Mouse (Mus musculus): ENCODE measurements around the gene Uchl3. TPM values are rescaled to one million over a fixed set of nuclear protein-coding genes. Genes with fewer than 3 reads are reported as not detected.

The Uchl3 gene
- total RNA-seq, 1 experiment = 64.2 TPM

DNA sequence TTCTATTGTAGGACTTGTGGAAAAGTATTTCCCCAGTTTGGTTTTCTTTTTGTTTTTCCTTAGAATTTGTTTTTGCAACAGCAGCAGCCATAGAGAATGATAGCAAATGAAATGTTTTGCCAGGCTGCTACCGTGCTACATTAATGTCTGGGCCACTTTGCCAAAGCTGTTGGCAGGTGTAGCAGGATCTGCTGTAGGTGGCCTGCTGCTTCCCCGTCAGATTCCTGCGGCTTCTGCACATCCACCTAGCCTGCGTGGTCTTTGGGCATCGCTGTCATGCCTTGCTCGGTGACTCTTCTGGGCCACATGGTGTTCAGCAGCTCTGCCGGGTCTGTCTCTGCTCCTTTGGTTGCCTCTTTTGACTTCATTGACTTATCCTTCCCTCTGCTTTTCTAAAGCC lies 14.9 kb downstream of the Uchl3 start:
- H3K9ac ChIP-seq (ENCODE audit: insufficient read depth, low read depth, low read length, poor library complexity, severe bottlenecking) = no peak overlapping the region
- no peak for TF ChIP-seq ZC3H11A (IDR thresholded peaks at IDR 0.05; ENCODE audit: borderline replicate concordance, low read depth, low read length)
- TF ChIP-seq MAFK (IDR thresholded peaks at IDR 0.05; ENCODE audit: insufficient read depth, low read depth, low read length) = no peak
- TF ChIP-seq HCFC1 (IDR thresholded peaks at IDR 0.05; ENCODE audit: borderline replicate concordance, insufficient read depth, low read length) = no peak
- no peak for TF ChIP-seq ZNF384 (IDR thresholded peaks at IDR 0.05; ENCODE audit: low read depth, low read length)
- no peak for TF ChIP-seq CHD2 (IDR thresholded peaks at IDR 0.05; ENCODE audit: low read depth, low read length)
- DNase-seq (ENCODE audit: low read depth, low spot score) = no peak
- no peak overlapping the region for H3K4me3 ChIP-seq (ENCODE audit: insufficient read depth in 1 of 2, low read depth in 1 of 2, low read length in 2 of 2, poor library complexity in 1 of 2, severe bottlenecking in 1 of 2)
- peak overlapping the region; percentile 22; the same call in 1 of the 2 replicates for H3K27ac ChIP-seq (ENCODE audit: insufficient read depth, low read depth, low read length, poor library complexity, severe bottlenecking)
- in situ Hi-C loops (cut with MboI; ENCODE audit: low sequenced_read_pairs in 2 of 2, unreplicated experiment in 2 of 2) = no loop called here
- peaks cover 5% of the 10 kb centered on the region for H3K36me3 ChIP-seq (ENCODE audit: control insufficient read depth, insufficient read depth, low read length, poor library complexity, severe bottlenecking)
- peaks cover 0 to 2% of the 10 kb centered on the region in 2 experiments; a peak in 2 of 4 replicates for H3K4me1 ChIP-seq (ENCODE audit: control insufficient read depth in 2 of 2, insufficient read depth in 2 of 2, low read length in 2 of 2, poor library complexity in 1 of 2)
- no peaks in the 10 kb centered on the region for H3K9me3 ChIP-seq (ENCODE audit: control insufficient read depth, insufficient read depth, low read depth, low read length)

DNA sequence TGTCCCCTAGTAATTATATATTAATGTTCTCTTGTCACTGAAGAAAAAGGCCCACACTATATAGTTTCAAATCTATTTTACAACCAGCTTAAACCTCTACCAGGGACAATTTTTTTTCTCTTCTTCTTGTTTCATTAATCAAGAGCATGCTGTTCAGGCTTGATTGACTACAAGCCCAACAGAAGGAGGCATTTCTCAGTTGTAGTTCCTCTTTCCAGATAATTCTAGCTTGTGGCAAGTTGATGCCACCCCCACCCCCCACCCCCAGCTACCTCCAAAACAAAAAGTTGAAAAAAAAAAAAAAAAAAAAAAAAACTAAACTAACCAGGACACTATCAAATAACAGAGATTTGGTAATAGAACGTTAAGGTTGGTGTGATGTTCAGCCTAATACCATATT lies 18.5 kb downstream of the Uchl3 start:
- Histone ChIP-seq H3K9ac (ENCODE audit: insufficient read depth, low read depth, low read length, poor library complexity, severe bottlenecking) (no peak overlapping the region), H3K4me1 (ENCODE audit: control insufficient read depth in 2 of 2, insufficient read depth in 2 of 2, low read length in 2 of 2, poor library complexity in 1 of 2) (peaks cover 0 to 2% of the 10 kb centered on the region in 2 experiments; a peak in 2 of 4 replicates), H3K27ac (ENCODE audit: insufficient read depth, low read depth, low read length, poor library complexity, severe bottlenecking) (no peak overlapping the region), H3K9me3 (ENCODE audit: control insufficient read depth, insufficient read depth, low read depth, low read length) (no peaks in the 10 kb centered on the region), H3K36me3 (ENCODE audit: control insufficient read depth, insufficient read depth, low read length, poor library complexity, severe bottlenecking) (peaks cover 10% of the 10 kb centered on the region), H3K4me3 (ENCODE audit: insufficient read depth in 1 of 2, low read depth in 1 of 2, low read length in 2 of 2, poor library complexity in 1 of 2, severe bottlenecking in 1 of 2) (no peak overlapping the region)
- TF ChIP-seq HCFC1 (IDR thresholded peaks at IDR 0.05; ENCODE audit: borderline replicate concordance, insufficient read depth, low read length) = no peak
- TF ChIP-seq ZNF384 (IDR thresholded peaks at IDR 0.05; ENCODE audit: low read depth, low read length) = no peak
- no peak for TF ChIP-seq CHD2 (IDR thresholded peaks at IDR 0.05; ENCODE audit: low read depth, low read length)
- TF ChIP-seq ZC3H11A (IDR thresholded peaks at IDR 0.05; ENCODE audit: borderline replicate concordance, low read depth, low read length) = no peak
- no peak for TF ChIP-seq MAFK (IDR thresholded peaks at IDR 0.05; ENCODE audit: insufficient read depth, low read depth, low read length)
- in situ Hi-C loops (cut with MboI; ENCODE audit: low sequenced_read_pairs in 2 of 2, unreplicated experiment in 2 of 2) = no loop called here
- DNase-seq (ENCODE audit: low read depth, low spot score) = no peak

DNA sequence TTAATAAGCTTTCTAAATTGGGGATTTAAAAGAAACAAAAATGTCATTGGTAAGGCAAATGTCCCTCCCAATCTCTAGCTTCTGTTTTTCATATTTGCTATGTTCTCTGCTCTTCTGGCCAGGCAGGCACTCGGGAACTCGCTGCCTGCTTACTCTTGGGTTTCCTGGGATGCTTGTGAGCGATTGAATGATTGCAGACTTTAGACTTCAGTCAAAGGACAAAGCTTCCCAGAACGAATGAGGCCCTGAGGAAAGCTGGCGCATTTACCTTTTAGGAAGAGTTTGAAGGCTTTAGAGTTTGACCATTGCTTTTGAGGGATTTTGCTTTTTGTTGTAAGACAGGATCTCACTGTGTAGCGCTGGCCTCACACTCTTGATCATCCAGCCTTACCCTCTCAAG lies 33.9 kb downstream of the Uchl3 start:
- Histone ChIP-seq H3K9me3 (ENCODE audit: control insufficient read depth, insufficient read depth, low read depth, low read length) (no peaks in the 10 kb centered on the region), H3K4me3 (ENCODE audit: insufficient read depth in 1 of 2, low read depth in 1 of 2, low read length in 2 of 2, poor library complexity in 1 of 2, severe bottlenecking in 1 of 2) (no peak overlapping the region), H3K27ac (ENCODE audit: insufficient read depth, low read depth, low read length, poor library complexity, severe bottlenecking) (no peak overlapping the region), H3K36me3 (ENCODE audit: control insufficient read depth, insufficient read depth, low read length, poor library complexity, severe bottlenecking) (peaks cover 2% of the 10 kb centered on the region), H3K9ac (ENCODE audit: insufficient read depth, low read depth, low read length, poor library complexity, severe bottlenecking) (no peak overlapping the region), H3K4me1 (ENCODE audit: control insufficient read depth in 2 of 2, insufficient read depth in 2 of 2, low read length in 2 of 2, poor library complexity in 1 of 2) (peaks cover 4 to 5% of the 10 kb centered on the region in 2 experiments; a peak in 3 of 4 replicates)
- TF ChIP-seq ZC3H11A (IDR thresholded peaks at IDR 0.05; ENCODE audit: borderline replicate concordance, low read depth, low read length) (no peak), HCFC1 (IDR thresholded peaks at IDR 0.05; ENCODE audit: borderline replicate concordance, insufficient read depth, low read length) (no peak), CHD2 (IDR thresholded peaks at IDR 0.05; ENCODE audit: low read depth, low read length) (no peak), ZNF384 (IDR thresholded peaks at IDR 0.05; ENCODE audit: low read depth, low read length) (no peak), MAFK (IDR thresholded peaks at IDR 0.05; ENCODE audit: insufficient read depth, low read depth, low read length) (no peak)
- in situ Hi-C loops (cut with MboI; ENCODE audit: low sequenced_read_pairs in 2 of 2, unreplicated experiment in 2 of 2) = no loop called here
- DNase-seq (ENCODE audit: low read depth, low spot score) = no peak

DNA sequence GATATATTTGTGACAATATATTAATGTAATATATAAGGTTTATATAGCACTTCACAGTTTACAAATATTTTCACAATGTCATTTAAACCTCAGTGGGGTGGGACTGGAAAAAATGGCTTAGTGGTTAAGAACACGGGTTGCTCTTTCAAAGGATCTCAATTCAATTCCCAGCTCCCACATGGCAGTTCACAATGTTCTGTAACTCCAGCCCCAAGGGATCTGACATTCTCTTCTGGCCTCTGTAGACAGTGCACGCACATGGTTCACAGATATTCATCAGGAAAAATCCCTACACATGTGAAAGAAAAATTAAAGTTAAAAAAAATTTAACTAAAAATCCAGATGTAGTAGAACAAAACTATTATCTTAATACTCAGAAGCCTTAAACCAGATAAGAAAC lies 34.6 kb downstream of the Uchl3 start:
- in situ Hi-C loops (cut with MboI; ENCODE audit: low sequenced_read_pairs in 2 of 2, unreplicated experiment in 2 of 2) = no loop called here
- no peak for DNase-seq (ENCODE audit: low read depth, low spot score)
- Histone ChIP-seq H3K27ac (ENCODE audit: insufficient read depth, low read depth, low read length, poor library complexity, severe bottlenecking) (no peak overlapping the region), H3K9me3 (ENCODE audit: control insufficient read depth, insufficient read depth, low read depth, low read length) (no peaks in the 10 kb centered on the region), H3K4me1 (ENCODE audit: control insufficient read depth in 2 of 2, insufficient read depth in 2 of 2, low read length in 2 of 2, poor library complexity in 1 of 2) (peaks cover 0 to 2% of the 10 kb centered on the region in 2 experiments; a peak in 2 of 4 replicates), H3K4me3 (ENCODE audit: insufficient read depth in 1 of 2, low read depth in 1 of 2, low read length in 2 of 2, poor library complexity in 1 of 2, severe bottlenecking in 1 of 2) (no peak overlapping the region), H3K36me3 (ENCODE audit: control insufficient read depth, insufficient read depth, low read length, poor library complexity, severe bottlenecking) (peaks cover 2% of the 10 kb centered on the region), H3K9ac (ENCODE audit: insufficient read depth, low read depth, low read length, poor library complexity, severe bottlenecking) (no peak overlapping the region)
- no peak for TF ChIP-seq MAFK (IDR thresholded peaks at IDR 0.05; ENCODE audit: insufficient read depth, low read depth, low read length)

DNA sequence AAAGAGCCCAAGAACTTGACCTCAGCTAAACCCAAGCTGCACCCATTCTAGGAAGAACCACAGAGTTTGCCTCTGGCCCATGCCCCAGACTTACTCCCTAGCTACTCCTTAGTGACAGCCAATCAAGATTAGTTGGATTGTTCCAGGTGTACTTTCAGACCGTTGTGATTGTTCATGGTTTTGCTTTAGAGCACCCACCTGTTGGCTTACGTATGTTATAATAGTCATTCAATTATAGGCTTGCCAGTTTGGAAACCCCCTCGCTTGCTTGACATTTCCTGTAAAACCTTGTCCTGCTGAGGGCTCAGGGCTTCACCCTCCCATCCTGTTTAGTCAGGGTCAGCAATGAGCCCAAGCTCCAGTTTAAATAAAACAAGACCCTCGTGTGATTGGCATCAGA lies 50.7 kb downstream of the Uchl3 start:
- no peak for DNase-seq (ENCODE audit: low read depth, low spot score)
- Histone ChIP-seq H3K9me3 (ENCODE audit: control insufficient read depth, insufficient read depth, low read depth, low read length) (no peaks in the 10 kb centered on the region), H3K4me1 (ENCODE audit: control insufficient read depth in 2 of 2, insufficient read depth in 2 of 2, low read length in 2 of 2, poor library complexity in 1 of 2) (no peaks in the 10 kb centered on the region), H3K27ac (ENCODE audit: insufficient read depth, low read depth, low read length, poor library complexity, severe bottlenecking) (no peak overlapping the region), H3K4me3 (ENCODE audit: insufficient read depth in 1 of 2, low read depth in 1 of 2, low read length in 2 of 2, poor library complexity in 1 of 2, severe bottlenecking in 1 of 2) (no peak overlapping the region), H3K36me3 (ENCODE audit: control insufficient read depth, insufficient read depth, low read length, poor library complexity, severe bottlenecking) (no peaks in the 10 kb centered on the region), H3K9ac (ENCODE audit: insufficient read depth, low read depth, low read length, poor library complexity, severe bottlenecking) (no peak overlapping the region)
- TF ChIP-seq CHD2 (IDR thresholded peaks at IDR 0.05; ENCODE audit: low read depth, low read length) = no peak
- no peak for TF ChIP-seq ZC3H11A (IDR thresholded peaks at IDR 0.05; ENCODE audit: borderline replicate concordance, low read depth, low read length)
- TF ChIP-seq HCFC1 (IDR thresholded peaks at IDR 0.05; ENCODE audit: borderline replicate concordance, insufficient read depth, low read length) = no peak
- TF ChIP-seq MAFK (IDR thresholded peaks at IDR 0.05; ENCODE audit: insufficient read depth, low read depth, low read length) = no peak
- no peak for TF ChIP-seq ZNF384 (IDR thresholded peaks at IDR 0.05; ENCODE audit: low read depth, low read length)
- in situ Hi-C loops (cut with MboI; ENCODE audit: low sequenced_read_pairs in 2 of 2, unreplicated experiment in 2 of 2) = no loop called here
